Mouse (Mus musculus): Measurements from ENCODE around the gene Ikzf5. TPM values are rescaled to one million over a fixed set of nuclear protein-coding genes. Genes with fewer than 3 reads are reported as not detected.
"Not testable (repeated sequence)": the region's sequence is repeated elsewhere in the genome, so short reads cannot be mapped to it uniquely, and the experiment has no call there.

The Ikzf5 gene
- polyA plus RNA-seq, 1 experiment from 2014 or later, result 22.6 TPM

DNA sequence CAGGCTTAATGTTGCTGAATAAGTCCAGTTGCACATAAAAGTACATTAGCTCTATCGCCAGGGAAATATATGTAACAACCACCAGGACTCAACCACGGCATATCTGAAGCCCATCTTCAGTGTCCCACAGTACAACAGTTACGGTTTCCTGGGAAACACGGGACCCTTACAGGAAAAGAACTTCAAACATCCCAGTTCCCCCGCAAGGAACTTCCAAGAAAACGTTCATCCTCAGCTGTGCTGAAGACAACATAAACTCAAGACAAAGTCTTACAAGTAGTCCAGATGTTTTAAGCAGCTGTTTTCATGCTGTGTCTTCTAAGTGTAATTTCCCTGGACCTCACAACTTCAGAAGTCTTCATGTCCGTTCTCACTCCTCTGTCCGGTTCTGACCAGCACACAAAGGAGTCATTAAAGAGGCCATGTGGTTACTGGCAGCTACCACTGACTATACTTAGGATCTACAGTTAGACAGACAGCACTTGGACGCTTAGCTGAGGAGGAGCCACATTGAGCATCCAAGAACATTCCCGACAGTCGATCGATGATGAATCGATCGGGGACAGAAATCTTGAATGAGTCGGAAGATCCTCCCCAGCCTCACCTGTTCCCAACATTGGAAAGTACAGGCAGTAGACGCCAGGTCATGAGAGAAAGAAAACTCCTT, 867 bp downstream of the Ikzf5 start:
- Histone ChIP-seq H3K27ac (no peak overlapping the region; the same call in 1 of the 2 replicates), H3K9ac (peak overlapping the region; percentile 93), H3K9me3 (no peaks in the 10 kb centered on the region), H3K36me3 (replicated peaks) (no peaks in the 10 kb centered on the region; the same call in 1 of the 2 replicates), H3K27me3 (no peaks in the 10 kb centered on the region), H3K4me2 (peak overlapping the region; percentile 65), H3K4me1 (peaks cover 20% of the 10 kb centered on the region), H3K4me3 (replicated peaks) (peak overlapping the region; percentile 79)
- 9% methylated on average over 16 of the region's 16 CpGs for WGBS
- ATAC-seq (ENCODE audit: low FRiP score), result no peak

GRCm38 (mm10) chr7:131391761-131392160, 18.6 kb downstream of the Ikzf5 start:
- not testable (repeated sequence) for H3K4me1 ChIP-seq; H3K27ac ChIP-seq; H3K4me2 ChIP-seq; ATAC-seq (ENCODE audit: low FRiP score); H3K9me3 ChIP-seq; H3K4me3 ChIP-seq (replicated peaks); H3K27me3 ChIP-seq; H3K9ac ChIP-seq
- 90% methylated on average over 7 of the region's 7 CpGs for WGBS
- peaks cover 32% of the 10 kb centered on the region for H3K36me3 ChIP-seq (replicated peaks)

DNA sequence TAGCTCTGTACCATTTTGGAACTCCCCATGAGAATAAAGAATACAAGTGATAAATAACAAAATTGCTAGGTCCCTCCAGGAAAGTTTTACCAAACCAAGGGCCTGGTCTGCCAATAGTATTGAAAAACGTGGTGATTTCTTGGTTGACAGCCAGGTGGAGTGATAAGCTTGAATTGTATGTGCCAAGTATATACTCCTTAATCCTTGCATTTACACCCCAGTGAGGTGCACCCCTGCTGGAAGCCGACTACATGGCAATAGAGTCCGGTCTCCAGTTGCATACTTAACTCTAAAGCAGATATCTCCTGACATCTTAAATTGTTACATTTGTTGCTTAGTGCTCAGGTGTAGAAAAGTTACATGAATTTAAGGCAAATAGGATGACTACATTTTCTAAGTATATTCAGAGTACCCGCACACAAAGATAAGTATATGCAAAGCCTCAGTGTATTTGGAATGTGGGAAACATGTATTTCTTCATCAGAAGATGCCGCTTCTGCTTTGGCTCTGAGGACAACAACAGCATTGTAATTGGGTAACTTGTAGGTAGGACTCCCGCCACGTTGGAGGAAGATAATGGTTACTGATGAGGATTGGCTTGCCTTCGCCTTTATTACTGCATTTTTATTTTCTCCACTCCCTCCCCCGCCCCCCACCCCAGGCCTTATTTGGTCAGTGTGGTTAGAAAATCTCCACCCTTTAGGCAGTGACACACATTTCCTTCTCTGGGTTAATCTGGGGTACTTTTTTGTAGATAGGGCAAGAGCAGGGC, 38.3 kb downstream of the Ikzf5 start:
- peak overlapping the region; percentile 78 for H3K4me2 ChIP-seq
- ATAC-seq (ENCODE audit: low FRiP score), result no peak
- peaks cover 3% of the 10 kb centered on the region; the same call in 1 of the 2 replicates for H3K27me3 ChIP-seq
- 73% methylated on average over 9 of the region's 9 CpGs for WGBS
- no peak overlapping the region for H3K27ac ChIP-seq
- no peaks in the 10 kb centered on the region for H3K36me3 ChIP-seq (replicated peaks)
- peak overlapping the region; percentile 78 for H3K4me3 ChIP-seq (replicated peaks)
- peak overlapping the region; percentile 93; the same call in 1 of the 2 replicates for H3K9ac ChIP-seq
- H3K4me1 ChIP-seq, result peaks cover 11% of the 10 kb centered on the region; the same call in 1 of the 2 replicates
- no peaks in the 10 kb centered on the region for H3K9me3 ChIP-seq

DNA sequence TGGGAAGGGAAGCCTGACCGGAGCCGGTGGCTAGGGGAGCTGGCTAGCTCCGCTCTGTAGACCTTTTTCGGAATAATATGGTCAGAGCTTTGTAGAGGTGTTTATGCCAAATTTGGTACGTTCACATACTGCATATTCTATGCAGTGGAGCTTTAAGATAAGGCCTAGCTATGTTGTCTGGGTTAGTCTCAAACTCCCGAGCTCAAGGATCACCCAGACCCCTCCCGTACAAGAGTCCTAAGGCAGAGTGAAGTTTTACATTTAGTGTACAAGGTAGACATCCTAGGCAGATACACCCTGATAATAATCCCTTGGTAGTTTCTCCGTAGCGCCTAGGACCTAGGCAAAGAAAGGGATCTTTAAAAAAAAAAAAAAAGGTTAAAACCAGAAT, 38.9 kb downstream of the Ikzf5 start:
- peak; percentile 49 for ATAC-seq (ENCODE audit: low FRiP score)

GRCm38 (mm10) chr7:131370648-131371469, 39.5 kb downstream of the Ikzf5 start, which contains the start of gene Pstk:
TSS of gene Pstk (plus strand) at chr7:131371141.
- 6% methylated on average over 46 of the region's 47 CpGs for WGBS
- peak; percentile 95 for ATAC-seq (ENCODE audit: low FRiP score)

More for the DNA sequence above, 38.9 kb downstream of the Ikzf5 start:
- H3K9ac ChIP-seq, result peak overlapping the region; percentile 93
- peaks cover 4% of the 10 kb centered on the region; the same call in 1 of the 2 replicates for H3K27me3 ChIP-seq
- H3K9me3 ChIP-seq, result no peaks in the 10 kb centered on the region
- H3K4me1 ChIP-seq, result peaks cover 11% of the 10 kb centered on the region; the same call in 1 of the 2 replicates
- peak overlapping the region; percentile 90 for H3K27ac ChIP-seq
- peak overlapping the region; percentile 78 for H3K4me3 ChIP-seq (replicated peaks)
- peak overlapping the region; percentile 78 for H3K4me2 ChIP-seq
- no peaks in the 10 kb centered on the region for H3K36me3 ChIP-seq (replicated peaks)
- WGBS, result 9% methylated on average over 9 of the region's 9 CpGs

DNA sequence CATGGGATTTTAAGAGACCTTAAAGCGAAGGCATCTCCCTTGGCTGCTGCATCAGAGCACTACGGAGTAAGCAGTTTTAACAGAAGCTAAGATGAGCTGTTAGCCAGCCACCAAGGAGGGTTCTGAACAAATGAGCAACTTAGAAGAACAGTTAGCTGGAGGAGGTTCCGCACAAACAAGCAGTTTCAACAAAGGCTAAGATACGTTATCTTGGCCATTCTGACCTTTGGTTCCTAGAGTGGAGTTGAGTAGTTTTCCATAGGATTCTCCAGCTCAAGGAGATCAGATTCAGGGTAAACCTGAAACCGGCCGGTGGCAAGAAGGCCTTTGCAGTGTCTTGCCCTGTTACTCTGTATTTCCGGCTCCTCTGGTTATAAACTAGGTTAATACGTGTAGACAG, 46.2 kb downstream of the Ikzf5 start:
- WGBS, result 94% methylated on average over 8 of the region's 8 CpGs
- no peaks in the 10 kb centered on the region for H3K9me3 ChIP-seq
- ATAC-seq (ENCODE audit: low FRiP score), result no peak
- H3K4me1 ChIP-seq, result peaks cover 15% of the 10 kb centered on the region
- no peak overlapping the region for H3K9ac ChIP-seq
- H3K4me2 ChIP-seq, result no peak overlapping the region
- H3K4me3 ChIP-seq (replicated peaks), result no peak overlapping the region
- no peaks in the 10 kb centered on the region for H3K36me3 ChIP-seq (replicated peaks)
- no peak overlapping the region for H3K27ac ChIP-seq
- H3K27me3 ChIP-seq, result peaks cover 6% of the 10 kb centered on the region

More at GRCm38 (mm10) chr7:131370648-131371469, 39.5 kb downstream of the Ikzf5 start, which contains the start of gene Pstk:
- H3K4me2 ChIP-seq, result peak within 1 kb of the TSS; percentile 78
- H3K9me3 ChIP-seq, result no peaks in the 10 kb centered on the region
- H3K4me1 ChIP-seq, result peaks cover 11% of the 10 kb centered on the region; the same call in 1 of the 2 replicates
- peak within 1 kb of the TSS; percentile 90 for H3K27ac ChIP-seq
- H3K9ac ChIP-seq, result peak within 1 kb of the TSS; percentile 93
- no peaks in the 10 kb centered on the region for H3K36me3 ChIP-seq (replicated peaks)
- H3K27me3 ChIP-seq, result peaks cover 4% of the 10 kb centered on the region; the same call in 1 of the 2 replicates
- peak within 1 kb of the TSS; percentile 78 for H3K4me3 ChIP-seq (replicated peaks)

- ATAC-seq (ENCODE audit: low FRiP score), result peak; percentile 97
- peaks cover 6% of the 10 kb centered on the region for H3K27me3 ChIP-seq
- WGBS, result under 1% methylated on average over 55 of the region's 55 CpGs
- peaks cover 15% of the 10 kb centered on the region for H3K4me1 ChIP-seq
- peak within 1 kb of the TSS; percentile 81 for H3K9ac ChIP-seq
- H3K9me3 ChIP-seq, result no peaks in the 10 kb centered on the region
- H3K4me2 ChIP-seq, result peak within 1 kb of the TSS; percentile 73
- H3K27ac ChIP-seq, result peak within 1 kb of the TSS; percentile 82
- H3K36me3 ChIP-seq (replicated peaks), result peaks cover 12% of the 10 kb centered on the region
- H3K4me3 ChIP-seq (replicated peaks), result peak within 1 kb of the TSS; percentile 78
Measured at GRCm38 (mm10) chr7:131362615-131363300, 47.6 kb downstream of the Ikzf5 start, which contains the start of gene 2310057M21Rik. TSS of gene 2310057M21Rik (minus strand) at chr7:131362759.

GRCm38 (mm10) chr7:131362269-131362614, 48.1 kb downstream of the Ikzf5 start:
- Histone ChIP-seq H3K27ac (peak overlapping the region; percentile 82), H3K36me3 (replicated peaks) (peaks cover 17% of the 10 kb centered on the region), H3K9ac (peak overlapping the region; percentile 81), H3K4me2 (peak overlapping the region; percentile 73), H3K27me3 (peaks cover 5% of the 10 kb centered on the region), H3K4me3 (replicated peaks) (peak overlapping the region; percentile 78), H3K4me1 (peaks cover 15% of the 10 kb centered on the region), H3K9me3 (no peaks in the 10 kb centered on the region)
- ATAC-seq (ENCODE audit: low FRiP score), result peak; percentile 87
- WGBS, result under 1% methylated on average over 35 of the region's 35 CpGs

DNA sequence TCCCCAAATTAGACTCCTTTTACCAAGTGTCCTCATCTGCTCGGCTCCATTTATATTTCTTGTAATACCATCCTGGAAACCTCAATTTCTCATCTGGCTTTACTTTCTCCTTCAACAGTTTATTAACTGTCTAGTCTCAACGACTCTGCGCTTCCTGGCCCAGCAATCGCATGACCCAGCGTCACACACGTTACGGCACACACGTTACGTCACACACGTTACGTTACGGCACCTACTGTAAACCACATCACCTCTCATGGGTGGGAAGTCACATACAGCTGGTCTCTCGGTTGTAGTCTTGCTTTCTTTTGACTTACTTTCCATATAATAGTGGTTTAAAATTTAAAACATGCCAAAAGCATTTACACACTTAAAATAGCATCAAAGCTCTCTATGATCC, 54.2 kb downstream of the Ikzf5 start:
- no peak overlapping the region for H3K27ac ChIP-seq
- H3K4me3 ChIP-seq (replicated peaks), result no peak overlapping the region
- H3K36me3 ChIP-seq (replicated peaks), result peaks cover 52% of the 10 kb centered on the region
- no peaks in the 10 kb centered on the region for H3K9me3 ChIP-seq
- no peak for ATAC-seq (ENCODE audit: low FRiP score)
- 97% methylated on average over 13 of the region's 13 CpGs for WGBS
- H3K9ac ChIP-seq, result no peak overlapping the region
- H3K4me2 ChIP-seq, result no peak overlapping the region
- H3K4me1 ChIP-seq, result peaks cover 3% of the 10 kb centered on the region
- H3K27me3 ChIP-seq, result no peaks in the 10 kb centered on the region

- no peak overlapping the region for H3K9ac ChIP-seq
- H3K4me2 ChIP-seq, result no peak overlapping the region
- peaks cover 54% of the 10 kb centered on the region for H3K36me3 ChIP-seq (replicated peaks)
- H3K27me3 ChIP-seq, result no peaks in the 10 kb centered on the region
- H3K9me3 ChIP-seq, result no peaks in the 10 kb centered on the region
- H3K4me3 ChIP-seq (replicated peaks), result no peak overlapping the region
- H3K4me1 ChIP-seq, result no peaks in the 10 kb centered on the region
- no peak overlapping the region for H3K27ac ChIP-seq
- no peak for ATAC-seq (ENCODE audit: low FRiP score)
- WGBS, result 79% methylated on average over 7 of the region's 7 CpGs
Measured at GRCm38 (mm10) chr7:131345856-131346541, 64.3 kb downstream of the Ikzf5 start.

Data from forebrain, embryonic 12.5 days (tissue).